In genomic region chr17:31677507-31677906, GRCm38 (mm10) we compare ENCODE assay signal across 23 mouse cellular contexts. TPM values are rescaled to one million over a fixed set of nuclear protein-coding genes. Genes with fewer than 3 reads are reported as not detected.
"Had no signal": no experiment of that assay in that cellular context is flagged by ENCODE, and none has a peak within 500 bp of the region (broad histone marks: within the 10 kb centered on the region; RNA-seq: fewer than 3 reads in every experiment).

Gene Cryaa, plus strand, starts transcription at chr17:31677807.

- H3K27ac ChIP-seq: lung, embryonic 15.5 days; macrophage; midbrain, embryonic 13.5 days; midbrain, embryonic 15.5 days; neural tube, embryonic 12.5 days; stomach, embryonic 15.5 days; stomach, postnatal 0 days had no signal

- H3K36me3 ChIP-seq: lung, embryonic 15.5 days; midbrain, embryonic 13.5 days; midbrain, embryonic 15.5 days; neural tube, embryonic 12.5 days; stomach, embryonic 15.5 days had no signal

- H3K4me3 ChIP-seq: lung, embryonic 15.5 days; megakaryocyte, embryonic 14.5 days; midbrain, embryonic 13.5 days; midbrain, embryonic 15.5 days; neural tube, embryonic 12.5 days; stomach, embryonic 15.5 days had no signal

- DNase-seq: lung, adult 2 months; lung, postnatal 14 days; lung, postnatal 36 days; retina, postnatal 1 day; right cerebral cortex, adult 18-20 months; right cerebral cortex, postnatal 25 days; thymus, adult 2 months; thymus, postnatal 25 days; thymus, postnatal 4 days had no signal

- H3K4me2 ChIP-seq: lung, embryonic 15.5 days; midbrain, embryonic 11.5 days; midbrain, embryonic 13.5 days; midbrain, embryonic 15.5 days; neural tube, embryonic 12.5 days; stomach, embryonic 15.5 days had no signal

- ATAC-seq: lung, postnatal 0 days; midbrain, embryonic 13.5 days; midbrain, embryonic 15.5 days had no signal

- H3K9ac ChIP-seq: lung, embryonic 15.5 days; midbrain, embryonic 13.5 days; midbrain, embryonic 15.5 days; neural tube, embryonic 12.5 days; stomach, embryonic 15.5 days had no signal

- H3K27me3 ChIP-seq: lung, embryonic 15.5 days; midbrain, embryonic 13.5 days; midbrain, embryonic 15.5 days; neural tube, embryonic 12.5 days; stomach, embryonic 15.5 days had no signal

- H3K4me1 ChIP-seq: lung, embryonic 15.5 days; midbrain, embryonic 13.5 days; midbrain, embryonic 15.5 days; neural tube, embryonic 12.5 days; stomach, embryonic 15.5 days had no signal

- H3K9me3 ChIP-seq: lung, embryonic 15.5 days; megakaryocyte, embryonic 14.5 days; midbrain, embryonic 13.5 days; midbrain, embryonic 15.5 days; neural tube, embryonic 12.5 days; stomach, embryonic 15.5 days had no signal

RNA-seq across cellular contexts. Expression of gene Cryaa, which starts in this region (rescaled TPM):
- total RNA-seq: megakaryocyte progenitor cell, adult 5-6 weeks; monocyte, adult 5-6 weeks had no signal
- polyA plus RNA-seq: lung, embryonic 15.5 days; macrophage; midbrain, embryonic 11.5 days; midbrain, embryonic 13.5 days; neural tube, embryonic 12.5 days; testis, adult 2 months; urinary bladder, adult 2 months had no signal
